Mouse (Mus musculus) lung, postnatal 0 days (tissue): ENCODE data around the gene Smarca4.

Source experiments
- CTCF ChIP-seq: IDR thresholded peaks from 2 replicates; pipeline ENCODE4 v1.5.1; 2016; ENCODE audit warnings: antibody characterized with exemption, mild to moderate bottlenecking
- EP300 ChIP-seq: IDR thresholded peaks from 2 replicates; pipeline ENCODE4 v1.6.1; 2016; ENCODE audit warnings: antibody characterized with exemption, mild to moderate bottlenecking, control low read depth

GRCm38 (mm10) chr9:21703494-21703893 is 87.5 kb downstream of the Smarca4 start:
- no peak for TF ChIP-seq CTCF
- no peak for TF ChIP-seq EP300
